Mouse (Mus musculus) layer of hippocampus, adult 11-12 months (tissue): ENCODE results near the gene 9130023H24Rik.
A peak's percentile ranks its signal among the peaks of the same experiment; 100 is the strongest.

Experiments used
- DNase-seq: peaks from one replicate; pipeline ENCODE4 v3.0.0; 2022; ENCODE audit warnings: low spot score

Gene 9130023H24Rik

GRCm38 (mm10) chr7:128237927-128238778, at the start of gene 9130023H24Rik:
9130023H24Rik (minus strand) TSS chr7:128238031.
- DNase-seq, result peak; percentile 99

GRCm38 (mm10) chr7:128285060-128285459, 47.2 kb upstream of the 9130023H24Rik start:
- no peak for DNase-seq

GRCm38 (mm10) chr7:128284047-128284446, 46.2 kb upstream of the 9130023H24Rik start:
- no peak for DNase-seq

- DNase-seq, result no peak
Observed at GRCm38 (mm10) chr7:128282532-128283244, 44.9 kb upstream of the 9130023H24Rik start.

GRCm38 (mm10) chr7:128281765-128282164, 43.9 kb upstream of the 9130023H24Rik start:
- no peak for DNase-seq

- no peak for DNase-seq
Observed at GRCm38 (mm10) chr7:128279750-128280149, 41.9 kb upstream of the 9130023H24Rik start.

- no peak for DNase-seq
Observed at GRCm38 (mm10) chr7:128276051-128276450, 38.2 kb upstream of the 9130023H24Rik start.

- no peak for DNase-seq
Observed at GRCm38 (mm10) chr7:128271496-128271895, 33.7 kb upstream of the 9130023H24Rik start.

GRCm38 (mm10) chr7:128270431-128270850, 32.6 kb upstream of the 9130023H24Rik start:
- DNase-seq, result no peak

- no peak for DNase-seq
Observed at GRCm38 (mm10) chr7:128267813-128268212, 30.0 kb upstream of the 9130023H24Rik start.

- no peak for DNase-seq
Observed at GRCm38 (mm10) chr7:128267391-128267790, 29.6 kb upstream of the 9130023H24Rik start.

- DNase-seq, result no peak
Observed at GRCm38 (mm10) chr7:128266056-128266455, 28.2 kb upstream of the 9130023H24Rik start.

GRCm38 (mm10) chr7:128265411-128265810, 27.6 kb upstream of the 9130023H24Rik start, which contains the start of gene Slc5a2:
Slc5a2 (plus strand) TSS chr7:128265657.
- DNase-seq, result no peak

GRCm38 (mm10) chr7:128256783-128257334, 19.0 kb upstream of the 9130023H24Rik start:
- DNase-seq, result no peak

GRCm38 (mm10) chr7:128255757-128256156, 17.9 kb upstream of the 9130023H24Rik start:
- no peak for DNase-seq

GRCm38 (mm10) chr7:128254978-128255377, 17.1 kb upstream of the 9130023H24Rik start:
- DNase-seq, result no peak

GRCm38 (mm10) chr7:128252609-128253008, 14.8 kb upstream of the 9130023H24Rik start:
- peak; percentile 80 for DNase-seq

GRCm38 (mm10) chr7:128251946-128252345, 14.1 kb upstream of the 9130023H24Rik start:
- DNase-seq, result no peak

GRCm38 (mm10) chr7:128249998-128250397, 12.2 kb upstream of the 9130023H24Rik start:
- DNase-seq, result no peak

GRCm38 (mm10) chr7:128248081-128249042, 10.5 kb upstream of the 9130023H24Rik start:
- no peak for DNase-seq

GRCm38 (mm10) chr7:128247443-128247842, 9.6 kb upstream of the 9130023H24Rik start:
- DNase-seq, result peak; percentile 90
